ENCODE assay signal across 9 mouse cellular contexts in the genomic region with DNA sequence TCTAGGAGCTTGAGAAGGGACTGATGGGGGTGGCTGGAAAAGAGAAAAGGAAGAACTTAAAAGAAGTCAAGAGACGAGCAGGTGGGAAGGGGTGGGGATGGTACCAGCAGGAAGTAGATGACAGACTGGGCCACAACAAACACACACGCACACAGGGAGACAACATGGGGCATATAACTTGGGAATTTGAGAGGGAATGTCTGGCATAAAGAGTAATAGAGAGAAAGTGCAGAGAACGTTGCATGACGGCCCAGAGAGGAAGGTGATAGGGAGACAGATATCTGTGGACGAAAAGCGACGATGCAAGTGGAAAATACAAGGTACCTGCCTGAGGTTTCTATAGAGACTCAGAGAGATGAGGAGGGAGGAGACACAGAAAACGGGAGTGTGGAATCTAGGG. TPM values are rescaled to one million over a fixed set of nuclear protein-coding genes. Genes with fewer than 3 reads are reported as not detected.
DNase-seq lines count a peak whose midpoint lies in the region; ATAC-seq and TF ChIP-seq lines count a peak whose summit lies in the region.
"Had no signal": no experiment of that assay in that cellular context is flagged by ENCODE, and none has a peak within 500 bp of the region (broad histone marks: within the 10 kb centered on the region; RNA-seq: fewer than 3 reads in every experiment).

No protein-coding gene starts in this region.

- no peak for ATAC-seq in heart, embryonic 14.5 days (ENCODE audit: insufficient number of reproducible peaks, insufficient read depth, low FRiP score, low read depth)
- no peak for ATAC-seq in G1E (ENCODE audit: extremely low read depth, insufficient number of reproducible peaks, low FRiP score, poor library complexity, severe bottlenecking)
- ATAC-seq in heart, postnatal 0 days (ENCODE audit: insufficient read depth, low read depth), result no peak

- 1% methylated on average over 8 of the region's 8 CpGs for WGBS in heart, embryonic 14.5 days
- WGBS in heart, postnatal 0 days, result 3% methylated on average over 8 of the region's 8 CpGs
- 8% methylated on average over 8 of the region's 8 CpGs for WGBS in midbrain, embryonic 10.5 days

- peak overlapping the region; percentile 83 for H3K4me2 ChIP-seq in heart, embryonic 14.5 days (ENCODE audit: low read length)
- peak overlapping the region; percentile 93 for H3K4me2 ChIP-seq in heart, postnatal 0 days (ENCODE audit: low read depth, low read length)

- no peaks in the 10 kb centered on the region for H3K9me3 ChIP-seq in heart, embryonic 14.5 days (ENCODE audit: control insufficient read depth, low read length)
- H3K9me3 ChIP-seq in G1E (replicated peaks), result no peaks in the 10 kb centered on the region
- no peaks in the 10 kb centered on the region for H3K9me3 ChIP-seq in heart, postnatal 0 days (replicated peaks; ENCODE audit: control insufficient read depth, low read length)
- no peaks in the 10 kb centered on the region for H3K9me3 ChIP-seq in midbrain, embryonic 10.5 days (replicated peaks)

- DNase-seq in heart, adult 8-10 months (ENCODE audit: low spot score), result no peak
- peak; percentile 23 for DNase-seq in G1E (ENCODE audit: low spot score)
- DNase-seq in heart, postnatal 0 days (ENCODE audit: low spot score), result no peak
- no peak for DNase-seq in midbrain, embryonic 10.5 days (ENCODE audit: low spot score)
- DNase-seq in layer of hippocampus, postnatal 10 days (ENCODE audit: low spot score in 2 of 2), result no peak
- no peak for DNase-seq in layer of hippocampus, adult 18-20 months (ENCODE audit: low spot score in 2 of 2)
- DNase-seq in cerebellum, adult 11-12 months, result no peak

- TF ChIP-seq CTCF in G1E (IDR thresholded peaks at IDR 0.05; ENCODE audit: low read depth, low read length), result no peak
- TF ChIP-seq CTCF in heart, postnatal 0 days (IDR thresholded peaks at IDR 0.05; ENCODE audit: low read depth), result no peak

- H3K4me1 ChIP-seq in heart, embryonic 14.5 days (ENCODE audit: control insufficient read depth in 2 of 2, insufficient read depth in 2 of 2, low read length in 2 of 2), result peaks cover 29 to 53% of the 10 kb centered on the region in 2 experiments
- H3K4me1 ChIP-seq in G1E (ENCODE audit: insufficient read depth, low read depth, low read length), result peaks cover 70% of the 10 kb centered on the region
- peaks cover 31% of the 10 kb centered on the region for H3K4me1 ChIP-seq in heart, postnatal 0 days (ENCODE audit: control insufficient read depth, insufficient read depth)
- H3K4me1 ChIP-seq in midbrain, embryonic 10.5 days, result peaks cover 58% of the 10 kb centered on the region

- H3K36me3 ChIP-seq in heart, embryonic 14.5 days (ENCODE audit: control insufficient read depth, insufficient read depth, low read length), result peaks cover 45% of the 10 kb centered on the region
- peaks cover 75% of the 10 kb centered on the region for H3K36me3 ChIP-seq in G1E (replicated peaks)
- H3K36me3 ChIP-seq in heart, postnatal 0 days (replicated peaks; ENCODE audit: control insufficient read depth, insufficient read depth, low read length), result peaks cover 10% of the 10 kb centered on the region
- H3K36me3 ChIP-seq in midbrain, embryonic 10.5 days, result peaks cover 53% of the 10 kb centered on the region

- no peak for TF ChIP-seq EP300 in heart, postnatal 0 days (IDR thresholded peaks at IDR 0.05; ENCODE audit: low read depth)

- H3K9ac ChIP-seq in heart, embryonic 14.5 days (ENCODE audit: low read length), result peak overlapping the region; percentile 87
- peak overlapping the region; percentile 74 for H3K9ac ChIP-seq in heart, postnatal 0 days (replicated peaks; ENCODE audit: low read depth, low read length)

- H3K27me3 ChIP-seq in heart, embryonic 14.5 days (ENCODE audit: control insufficient read depth, insufficient read depth, low read length), result no peaks in the 10 kb centered on the region
- no peaks in the 10 kb centered on the region; the same call in 1 of the 2 replicates for H3K27me3 ChIP-seq in G1E (ENCODE audit: insufficient read depth, low read length)
- no peaks in the 10 kb centered on the region for H3K27me3 ChIP-seq in heart, postnatal 0 days (ENCODE audit: control insufficient read depth, insufficient read depth, low read length)
- no peaks in the 10 kb centered on the region for H3K27me3 ChIP-seq in midbrain, embryonic 10.5 days (ENCODE audit: low read depth, poor library complexity, severe bottlenecking)

- peak overlapping the region; percentile 94 to 98 for H3K27ac ChIP-seq in heart, embryonic 14.5 days (replicated peaks in 1 of 2; ENCODE audit: control insufficient read depth in 1 of 2, insufficient read depth in 1 of 2, low read depth in 2 of 2, low read length in 2 of 2)
- peak overlapping the region; percentile 95 for H3K27ac ChIP-seq in heart, postnatal 0 days (ENCODE audit: low read depth)
- peak overlapping the region; percentile 98 for H3K27ac ChIP-seq in midbrain, embryonic 10.5 days (replicated peaks)

- peak overlapping the region; percentile 72 to 77 for H3K4me3 ChIP-seq in heart, embryonic 14.5 days (ENCODE audit: control insufficient read depth in 1 of 2, insufficient read depth in 1 of 2, low read depth in 1 of 2, low read length in 2 of 2)
- H3K4me3 ChIP-seq in G1E (ENCODE audit: low read depth, low read length), result peak overlapping the region; percentile 80
- H3K4me3 ChIP-seq in heart, postnatal 0 days (ENCODE audit: low read depth, low read length), result peak overlapping the region; percentile 64
- peak overlapping the region; percentile 86 for H3K4me3 ChIP-seq in midbrain, embryonic 10.5 days

RNA-seq across cellular contexts. Expression of gene Egln2, which starts 0.9 kb away (rescaled TPM):
- 26.7 and 31.2 TPM in 2 replicates for polyA plus RNA-seq in heart, embryonic 14.5 days (2014; fragmentation: Nextera tagmentation; extraction: Ambion mirVana)
- 10 to 100 TPM; 60.7 to 62.6 (median 62.2) TPM for total RNA-seq in heart, adult 8-10 months (2022)
- total RNA-seq in G1E (2014; fragmentation: Nextera tagmentation) (16.9 and 22.0 TPM in 2 replicates), G1E (2017) (42.6 and 46.4 TPM in 2 replicates)
- 74.6 and 101 TPM in 2 replicates for polyA plus RNA-seq in G1E (2012)
- total RNA-seq in heart, postnatal 0 days (2014; rRNA removed; ENCODE audit: low replicate concordance), result 71.5 and 76.5 TPM in 2 replicates
- 42.1 and 42.8 TPM in 2 replicates for polyA plus RNA-seq in heart, postnatal 0 days (2015; fragmentation: Nextera tagmentation; extraction: Ambion mirVana)
- polyA plus RNA-seq in midbrain, embryonic 10.5 days (2016; fragmentation: Nextera tagmentation; extraction: Ambion mirVana), result 80.4 and 84.4 TPM in 2 replicates
- 10 to 100 TPM; 85.9 to 88.9 TPM for total RNA-seq in layer of hippocampus, postnatal 10 days (2021)
- total RNA-seq in layer of hippocampus, adult 18-20 months (2021), result 100 to 1,000 TPM; 106 to 110 TPM

RNA-seq across cellular contexts. Expression of gene Cyp2t4, which starts 12.2 kb away (rescaled TPM):
- polyA plus RNA-seq in heart, embryonic 14.5 days (2014; fragmentation: Nextera tagmentation; extraction: Ambion mirVana), result 0.22 TPM in 1 of 2 replicates, not detected in the other
- total RNA-seq in heart, adult 8-10 months (2022), result not detected
- total RNA-seq in G1E (2014; fragmentation: Nextera tagmentation), result not detected in 2 replicates
- 0.06 TPM in 1 of 2 replicates, not detected in the other for total RNA-seq in G1E (2017)
- polyA plus RNA-seq in G1E (2012), result not detected in 2 replicates
- total RNA-seq in heart, postnatal 0 days (2014; rRNA removed; ENCODE audit: low replicate concordance), result not detected in 2 replicates
- not detected in 2 replicates for polyA plus RNA-seq in heart, postnatal 0 days (2015; fragmentation: Nextera tagmentation; extraction: Ambion mirVana)
- polyA plus RNA-seq in midbrain, embryonic 10.5 days (2016; fragmentation: Nextera tagmentation; extraction: Ambion mirVana), result 0.12 and 0.19 TPM in 2 replicates
- not detected for total RNA-seq in layer of hippocampus, postnatal 10 days (2021)
- not detected for total RNA-seq in layer of hippocampus, adult 18-20 months (2021)
- total RNA-seq: layer of hippocampus, postnatal 25 days had no signal

RNA-seq across cellular contexts. Expression of gene Rab4b, which starts 13.0 kb away (rescaled TPM):
- 42.4 and 43.4 TPM in 2 replicates for polyA plus RNA-seq in heart, embryonic 14.5 days (2014; fragmentation: Nextera tagmentation; extraction: Ambion mirVana)
- 10 to 100 TPM in 3 of 4 experiments, 1 to 10 TPM in 1; 9.4 to 13.5 (median 12.3) TPM for total RNA-seq in heart, adult 8-10 months (2022)
- total RNA-seq in G1E (2014; fragmentation: Nextera tagmentation), result 36.5 and 37.4 TPM in 2 replicates
- total RNA-seq in G1E (2017), result 14.6 and 15.2 TPM in 2 replicates
- polyA plus RNA-seq in G1E (2012), result 182 and 204 TPM in 2 replicates
- 42.5 and 74.2 TPM in 2 replicates for total RNA-seq in heart, postnatal 0 days (2014; rRNA removed; ENCODE audit: low replicate concordance)
- polyA plus RNA-seq in heart, postnatal 0 days (2015; fragmentation: Nextera tagmentation; extraction: Ambion mirVana), result 44.4 and 45.9 TPM in 2 replicates
- polyA plus RNA-seq in midbrain, embryonic 10.5 days (2016; fragmentation: Nextera tagmentation; extraction: Ambion mirVana), result 69.0 and 71.0 TPM in 2 replicates
- total RNA-seq in layer of hippocampus, postnatal 10 days (2021), result 10 to 100 TPM; 76.6 to 84.2 TPM
- 10 to 100 TPM; 88.4 to 94.7 TPM for total RNA-seq in layer of hippocampus, adult 18-20 months (2021)

RNA-seq across cellular contexts. Expression of gene Gm21983, which starts 15.2 kb away (rescaled TPM):
- polyA plus RNA-seq in heart, embryonic 14.5 days (2014; fragmentation: Nextera tagmentation; extraction: Ambion mirVana), result not detected in 2 replicates
- not detected for total RNA-seq in heart, adult 8-10 months (2022)
- total RNA-seq in G1E (2014; fragmentation: Nextera tagmentation) (0.83 TPM in 1 of 2 replicates, not detected in the other), G1E (2017) (not detected in 2 replicates)
- 0.04 TPM in 1 of 2 replicates, not detected in the other for polyA plus RNA-seq in G1E (2012)
- total RNA-seq in heart, postnatal 0 days (2014; rRNA removed; ENCODE audit: low replicate concordance), result not detected in 2 replicates
- polyA plus RNA-seq in heart, postnatal 0 days (2015; fragmentation: Nextera tagmentation; extraction: Ambion mirVana), result 0.15 TPM in 1 of 2 replicates, not detected in the other
- polyA plus RNA-seq in midbrain, embryonic 10.5 days (2016; fragmentation: Nextera tagmentation; extraction: Ambion mirVana), result not detected in 2 replicates
- under 1 TPM in 1 of 2 experiments, not detected in 1; 0.75 TPM for total RNA-seq in layer of hippocampus, postnatal 10 days (2021)
- total RNA-seq in layer of hippocampus, adult 18-20 months (2021), result not detected
- total RNA-seq: layer of hippocampus, postnatal 25 days had no signal

RNA-seq across cellular contexts. Expression of gene Mia, which starts 15.3 kb away (rescaled TPM):
- 0.53 and 1.3 TPM in 2 replicates for polyA plus RNA-seq in heart, embryonic 14.5 days (2014; fragmentation: Nextera tagmentation; extraction: Ambion mirVana)
- total RNA-seq in heart, adult 8-10 months (2022), result under 1 TPM in 3 of 4 experiments, not detected in 1; 0.52 to 0.89 (median 0.53) TPM
- total RNA-seq in G1E (2014; fragmentation: Nextera tagmentation) (0.87 and 4.6 TPM in 2 replicates), G1E (2017) (0.82 and 1.4 TPM in 2 replicates)
- polyA plus RNA-seq in G1E (2012), result 0.24 TPM in 1 of 2 replicates, not detected in the other
- total RNA-seq in heart, postnatal 0 days (2014; rRNA removed; ENCODE audit: low replicate concordance), result not detected in 2 replicates
- polyA plus RNA-seq in heart, postnatal 0 days (2015; fragmentation: Nextera tagmentation; extraction: Ambion mirVana), result 0.25 and 0.38 TPM in 2 replicates
- polyA plus RNA-seq in midbrain, embryonic 10.5 days (2016; fragmentation: Nextera tagmentation; extraction: Ambion mirVana), result 2.1 and 2.2 TPM in 2 replicates
- total RNA-seq in layer of hippocampus, postnatal 10 days (2021), result 10 to 100 TPM; 10.9 to 13.9 TPM
- total RNA-seq in layer of hippocampus, adult 18-20 months (2021), result 1 to 10 TPM in 1 of 2 experiments, under 1 TPM in 1; 0.62 to 2.0 TPM
